10 mouse cellular contexts compared by ENCODE assay signal in the genomic region with DNA sequence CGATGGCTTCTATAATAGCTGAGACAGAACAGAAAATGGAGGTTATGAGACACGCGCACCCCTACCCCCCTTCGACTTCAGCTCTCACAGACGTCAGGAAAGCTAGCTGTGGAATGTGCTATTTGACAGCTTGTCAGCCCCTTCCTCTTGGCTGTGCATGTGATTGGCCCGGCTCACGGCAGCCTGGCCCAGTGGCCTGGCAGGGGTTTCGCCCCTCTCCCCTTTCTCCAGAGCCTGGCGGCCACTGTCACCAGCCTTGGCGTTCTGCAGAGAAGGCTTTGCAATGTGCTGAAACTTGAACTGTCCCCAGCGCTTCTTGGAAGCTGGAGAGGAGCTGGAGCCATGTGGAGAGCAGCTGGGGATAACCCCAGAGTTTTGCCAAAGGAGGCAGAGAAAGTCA.
DNase-seq lines count a peak whose midpoint lies in the region; TF ChIP-seq lines count a peak whose summit lies in the region.
"Had no signal": no experiment of that assay in that cellular context is flagged by ENCODE, and none has a peak within 500 bp of the region (broad histone marks: within the 10 kb centered on the region; RNA-seq: fewer than 3 reads in every experiment).

No protein-coding gene starts in this region.

- peak; percentile 32 to 38 for DNase-seq in cerebellum, postnatal 14 days
- DNase-seq in cerebellum, adult 9-11 months, result no peak
- peak; percentile 86 for DNase-seq in gastrocnemius, adult 2 months
- peak; percentile 59 to 65 for DNase-seq in heart, postnatal 10 days
- peak; percentile 75 to 91 for DNase-seq in lung, postnatal 4 days
- no peak for DNase-seq in urinary bladder, postnatal 4 days (ENCODE audit: low spot score in 2 of 2)
- no peak for DNase-seq in adrenal gland, adult (ENCODE audit: inconsistent age in 2 of 2, low spot score in 1 of 2)
- no peak for DNase-seq in right cerebral cortex, adult 18-20 months
- DNase-seq: cerebellum, adult 11 months; right cerebral cortex, postnatal 14 days had no signal

- intact Hi-C loops in gastrocnemius, adult 2 months (cut with DNase I), result loop anchor here (2.0 to 10.0 kb wide), 2 partner anchors 92 to 508 kb away; no protein-coding TSS in a partner anchor
- intact Hi-C loops in heart, postnatal 10 days (cut with DNase I), result loop anchor here (2.0 kb wide), 1 partner anchor 32 kb away; no protein-coding TSS in a partner anchor

- H3K27ac ChIP-seq in gastrocnemius, adult 2 months, result peak overlapping the region; percentile 91

- no peak for TF ChIP-seq CTCF in gastrocnemius, adult 2 months (IDR thresholded peaks at IDR 0.05)

- H3K4me3 ChIP-seq in gastrocnemius, adult 2 months, result peak overlapping the region; percentile 67

Comparison
In these comparisons a context has a peak if more than half of its experiments do, and no peak if none do; other contexts are left out.
1. DNase-seq: peak in cerebellum, postnatal 14 days (2 of 2), gastrocnemius, adult 2 months (single experiment), heart, postnatal 10 days (2 of 2) and lung, postnatal 4 days (2 of 2); none in cerebellum, adult 9-11 months (single experiment), urinary bladder, postnatal 4 days (0 of 2), adrenal gland, adult (0 of 2) and right cerebral cortex, adult 18-20 months (single experiment).